Mouse (Mus musculus) ES-Bruce4 (cell line): ENCODE data around the gene Mapre1.

Source experiments
- CTCF ChIP-seq: IDR thresholded peaks from one replicate; pipeline ENCODE4 v1.8.1; 2011; ENCODE audit warnings: low read depth, low read length
- EP300 ChIP-seq: IDR thresholded peaks from 2 replicates; pipeline ENCODE4 v1.6.1; 2011; ENCODE audit warnings: low read depth, low read length; ENCODE audit not compliant: insufficient read depth
- POLR2A ChIP-seq: IDR thresholded peaks from one replicate; pipeline ENCODE4 v1.8.1; 2011; ENCODE audit warnings: low read length; ENCODE audit not compliant: insufficient read depth

DNA sequence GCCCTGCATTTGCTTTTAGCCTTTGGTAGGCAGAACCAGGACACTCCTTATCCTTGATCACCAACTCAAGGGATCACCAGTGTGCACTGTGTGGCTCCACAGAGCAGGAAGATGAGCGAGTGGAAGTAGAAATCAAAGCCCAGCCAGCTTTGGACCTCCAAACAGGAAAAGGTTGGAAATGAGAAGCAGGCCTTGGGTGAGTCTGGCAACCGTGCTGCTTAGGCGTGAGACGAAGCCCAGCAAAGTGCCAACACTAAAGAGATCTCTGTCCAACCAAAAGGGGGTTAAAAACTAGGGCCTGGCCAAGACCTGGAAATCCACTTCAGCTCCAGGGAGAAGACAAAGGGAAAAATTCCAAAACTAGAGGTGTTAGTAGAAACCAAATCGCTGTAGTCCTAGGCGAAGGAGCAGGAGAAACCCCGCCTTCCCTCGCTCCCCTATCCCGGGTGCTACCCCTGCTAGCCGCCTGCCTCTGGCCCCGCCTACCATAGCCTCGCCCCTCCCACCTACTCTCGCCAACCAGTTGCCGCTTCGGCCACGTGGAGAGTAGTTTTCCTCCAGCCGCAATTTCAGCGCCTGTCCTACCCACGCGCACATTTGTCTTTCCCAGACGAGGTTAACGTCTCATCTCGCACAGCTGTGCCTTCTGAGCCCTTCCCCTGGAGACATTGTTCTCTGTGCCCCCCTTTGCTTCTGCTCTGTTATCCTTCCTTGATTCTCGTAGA, 37.7 kb downstream of the Mapre1 start:
- TF ChIP-seq POLR2A (no peak), EP300 (no peak), CTCF (no peak)
